Mouse (Mus musculus): ENCODE data around the gene Ccdc32. TPM values are rescaled to one million over a fixed set of nuclear protein-coding genes. Genes with fewer than 3 reads are reported as not detected.

The Ccdc32 gene
- polyA plus RNA-seq, 1 experiment, result 4.0 TPM

- no peak for DNase-seq (ENCODE audit: low read depth in 1 of 2, low spot score in 2 of 2)
- 80% methylated on average over 1 of the region's 1 CpGs for WGBS
- Histone ChIP-seq H3K36me3 (ENCODE audit: control insufficient read depth, insufficient read depth, low read length) (no peaks in the 10 kb centered on the region), H3K4me1 (ENCODE audit: control insufficient read depth, insufficient read depth, insufficient read length) (no peaks in the 10 kb centered on the region), H3K27me3 (ENCODE audit: control insufficient read depth, insufficient read depth, low read length) (no peaks in the 10 kb centered on the region), H3K27ac (ENCODE audit: insufficient read depth, low read length) (no peak overlapping the region), H3K4me3 (ENCODE audit: extremely low read depth, insufficient read depth, insufficient read length) (no peak overlapping the region)
- TF ChIP-seq CTCF (IDR thresholded peaks at IDR 0.05; ENCODE audit: extremely low read depth, insufficient read depth, insufficient read length, insufficient replicate concordance) (no peak), POLR2A (IDR thresholded peaks at IDR 0.05; ENCODE audit: low read depth, low read length) (no peak)
Observed at GRCm38 (mm10) chr2:118996798-118997105, 32.4 kb downstream of the Ccdc32 start.

GRCm38 (mm10) chr2:118995919-118996797, 33.0 kb downstream of the Ccdc32 start:
- WGBS, result 66% methylated on average over 16 of the region's 16 CpGs
- Histone ChIP-seq H3K4me1 (ENCODE audit: control insufficient read depth, insufficient read depth, insufficient read length) (no peaks in the 10 kb centered on the region), H3K27me3 (ENCODE audit: control insufficient read depth, insufficient read depth, low read length) (no peaks in the 10 kb centered on the region), H3K4me3 (ENCODE audit: extremely low read depth, insufficient read depth, insufficient read length) (no peak overlapping the region), H3K36me3 (ENCODE audit: control insufficient read depth, insufficient read depth, low read length) (no peaks in the 10 kb centered on the region), H3K27ac (ENCODE audit: insufficient read depth, low read length) (no peak overlapping the region)
- no peak for DNase-seq (ENCODE audit: low read depth in 1 of 2, low spot score in 2 of 2)
- TF ChIP-seq POLR2A (IDR thresholded peaks at IDR 0.05; ENCODE audit: low read depth, low read length) (no peak), CTCF (IDR thresholded peaks at IDR 0.05; ENCODE audit: extremely low read depth, insufficient read depth, insufficient read length, insufficient replicate concordance) (no peak)

DNA sequence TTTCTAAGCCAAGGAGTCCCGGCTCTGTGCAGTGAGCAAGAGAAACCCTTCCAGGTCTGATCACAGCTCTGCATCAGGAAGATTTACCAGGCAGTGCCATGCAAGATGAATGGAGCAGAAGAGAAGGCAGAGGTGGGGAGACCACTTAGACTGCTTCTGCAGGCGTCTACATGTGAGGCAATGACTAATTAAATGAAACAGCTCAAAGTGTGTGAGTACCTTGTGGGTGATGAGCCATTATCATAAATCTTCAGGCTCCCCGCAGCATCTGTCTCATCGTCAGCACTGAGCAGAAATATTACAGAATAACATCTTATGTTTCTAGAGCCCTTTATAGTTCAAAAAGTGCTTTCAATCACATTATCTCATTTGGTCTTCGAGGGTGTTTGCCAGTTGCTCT, 33.7 kb downstream of the Ccdc32 start:
- DNase-seq (ENCODE audit: low read depth in 1 of 2, low spot score in 2 of 2), result no peak
- no peak overlapping the region for H3K4me3 ChIP-seq (ENCODE audit: extremely low read depth, insufficient read depth, insufficient read length)
- no peaks in the 10 kb centered on the region for H3K27me3 ChIP-seq (ENCODE audit: control insufficient read depth, insufficient read depth, low read length)
- 74% methylated on average over 5 of the region's 5 CpGs for WGBS
- H3K4me1 ChIP-seq (ENCODE audit: control insufficient read depth, insufficient read depth, insufficient read length), result no peaks in the 10 kb centered on the region
- no peaks in the 10 kb centered on the region for H3K36me3 ChIP-seq (ENCODE audit: control insufficient read depth, insufficient read depth, low read length)
- H3K27ac ChIP-seq (ENCODE audit: insufficient read depth, low read length), result no peak overlapping the region
- no peak for TF ChIP-seq POLR2A (IDR thresholded peaks at IDR 0.05; ENCODE audit: low read depth, low read length)
- no peak for TF ChIP-seq CTCF (IDR thresholded peaks at IDR 0.05; ENCODE audit: extremely low read depth, insufficient read depth, insufficient read length, insufficient replicate concordance)

- Histone ChIP-seq H3K27ac (ENCODE audit: insufficient read depth, low read length) (no peak overlapping the region), H3K4me1 (ENCODE audit: control insufficient read depth, insufficient read depth, insufficient read length) (no peaks in the 10 kb centered on the region), H3K36me3 (ENCODE audit: control insufficient read depth, insufficient read depth, low read length) (no peaks in the 10 kb centered on the region), H3K27me3 (ENCODE audit: control insufficient read depth, insufficient read depth, low read length) (no peaks in the 10 kb centered on the region), H3K4me3 (ENCODE audit: extremely low read depth, insufficient read depth, insufficient read length) (no peak overlapping the region)
- WGBS, result 58% methylated on average over 8 of the region's 8 CpGs
- DNase-seq (ENCODE audit: low read depth in 1 of 2, low spot score in 2 of 2), result no peak
- no peak for TF ChIP-seq POLR2A (IDR thresholded peaks at IDR 0.05; ENCODE audit: low read depth, low read length)
- no peak for TF ChIP-seq CTCF (IDR thresholded peaks at IDR 0.05; ENCODE audit: extremely low read depth, insufficient read depth, insufficient read length, insufficient replicate concordance)
Observed at GRCm38 (mm10) chr2:118983812-118984211, 45.4 kb downstream of the Ccdc32 start.

DNA sequence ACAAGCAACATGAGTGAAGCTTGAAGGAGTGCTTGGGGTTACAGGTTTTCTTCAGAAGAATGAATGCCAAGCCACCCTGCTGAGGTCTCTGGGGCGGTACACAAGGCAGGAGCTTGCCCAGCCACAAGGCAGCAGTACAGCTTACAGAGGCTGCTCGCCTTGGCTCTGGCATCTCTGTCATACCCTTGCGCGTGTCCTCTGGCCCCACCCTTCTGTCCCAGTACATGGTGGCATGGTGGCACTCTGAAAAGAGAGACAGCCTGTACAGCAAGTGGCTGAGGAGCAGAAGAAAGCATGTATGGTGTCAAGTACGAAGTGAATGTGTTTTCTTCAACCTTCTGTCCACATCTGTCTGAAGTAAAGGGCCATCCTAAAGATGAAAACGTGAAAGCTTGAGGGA, 48.4 kb downstream of the Ccdc32 start:
- no peak for DNase-seq (ENCODE audit: low read depth in 1 of 2, low spot score in 2 of 2)
- no peaks in the 10 kb centered on the region for H3K27me3 ChIP-seq (ENCODE audit: control insufficient read depth, insufficient read depth, low read length)
- WGBS, result 80% methylated on average over 6 of the region's 6 CpGs
- H3K27ac ChIP-seq (ENCODE audit: insufficient read depth, low read length), result no peak overlapping the region
- no peak overlapping the region for H3K4me3 ChIP-seq (ENCODE audit: extremely low read depth, insufficient read depth, insufficient read length)
- no peaks in the 10 kb centered on the region for H3K36me3 ChIP-seq (ENCODE audit: control insufficient read depth, insufficient read depth, low read length)
- no peak for TF ChIP-seq CTCF (IDR thresholded peaks at IDR 0.05; ENCODE audit: extremely low read depth, insufficient read depth, insufficient read length, insufficient replicate concordance)
- TF ChIP-seq POLR2A (IDR thresholded peaks at IDR 0.05; ENCODE audit: low read depth, low read length), result no peak
- H3K4me1 ChIP-seq (ENCODE audit: control insufficient read depth, insufficient read depth, insufficient read length), result peaks cover 2% of the 10 kb centered on the region

GRCm38 (mm10) chr2:118978064-118978463, 51.1 kb downstream of the Ccdc32 start:
- DNase-seq (ENCODE audit: low read depth in 1 of 2, low spot score in 2 of 2), result no peak
- no peak for TF ChIP-seq CTCF (IDR thresholded peaks at IDR 0.05; ENCODE audit: extremely low read depth, insufficient read depth, insufficient read length, insufficient replicate concordance)
- no peak for TF ChIP-seq POLR2A (IDR thresholded peaks at IDR 0.05; ENCODE audit: low read depth, low read length)
- Histone ChIP-seq H3K4me3 (ENCODE audit: extremely low read depth, insufficient read depth, insufficient read length) (no peak overlapping the region), H3K4me1 (ENCODE audit: control insufficient read depth, insufficient read depth, insufficient read length) (peaks cover 8% of the 10 kb centered on the region), H3K27ac (ENCODE audit: insufficient read depth, low read length) (no peak overlapping the region), H3K27me3 (ENCODE audit: control insufficient read depth, insufficient read depth, low read length) (no peaks in the 10 kb centered on the region; the same call in 1 of the 2 replicates), H3K36me3 (ENCODE audit: control insufficient read depth, insufficient read depth, low read length) (no peaks in the 10 kb centered on the region)
- 50% methylated on average over 6 of the region's 6 CpGs for WGBS

DNA sequence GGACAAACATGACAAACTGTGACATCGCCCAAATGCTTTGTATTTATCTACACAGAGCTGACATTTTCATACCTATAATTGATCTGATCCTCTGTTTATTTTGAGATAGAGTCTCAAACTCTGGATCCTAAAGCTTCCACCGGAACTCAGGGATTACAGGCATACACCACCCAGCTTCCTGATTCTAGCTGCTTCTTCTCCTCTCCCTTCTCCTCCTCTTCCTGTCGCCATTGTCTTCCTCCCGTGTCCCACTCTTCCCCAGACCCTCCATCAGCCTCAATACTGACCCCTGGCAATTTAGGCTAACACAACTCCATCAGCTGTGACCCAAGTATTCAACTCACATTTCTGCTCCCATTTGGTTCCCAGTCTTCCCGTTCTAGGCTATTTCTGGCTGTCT, 52.3 kb downstream of the Ccdc32 start:
- no peak for DNase-seq (ENCODE audit: low read depth in 1 of 2, low spot score in 2 of 2)
- no peaks in the 10 kb centered on the region; the same call in 1 of the 2 replicates for H3K27me3 ChIP-seq (ENCODE audit: control insufficient read depth, insufficient read depth, low read length)
- peaks cover 11% of the 10 kb centered on the region for H3K4me1 ChIP-seq (ENCODE audit: control insufficient read depth, insufficient read depth, insufficient read length)
- WGBS, result 38% methylated on average over 5 of the region's 5 CpGs
- H3K4me3 ChIP-seq (ENCODE audit: extremely low read depth, insufficient read depth, insufficient read length), result no peak overlapping the region
- no peak overlapping the region for H3K27ac ChIP-seq (ENCODE audit: insufficient read depth, low read length)
- no peak for TF ChIP-seq POLR2A (IDR thresholded peaks at IDR 0.05; ENCODE audit: low read depth, low read length)
- TF ChIP-seq CTCF (IDR thresholded peaks at IDR 0.05; ENCODE audit: extremely low read depth, insufficient read depth, insufficient read length, insufficient replicate concordance), result no peak
- H3K36me3 ChIP-seq (ENCODE audit: control insufficient read depth, insufficient read depth, low read length), result no peaks in the 10 kb centered on the region
